Mouse (Mus musculus): Measurements from ENCODE around the gene Ccn5.

Gene Ccn5

DNA sequence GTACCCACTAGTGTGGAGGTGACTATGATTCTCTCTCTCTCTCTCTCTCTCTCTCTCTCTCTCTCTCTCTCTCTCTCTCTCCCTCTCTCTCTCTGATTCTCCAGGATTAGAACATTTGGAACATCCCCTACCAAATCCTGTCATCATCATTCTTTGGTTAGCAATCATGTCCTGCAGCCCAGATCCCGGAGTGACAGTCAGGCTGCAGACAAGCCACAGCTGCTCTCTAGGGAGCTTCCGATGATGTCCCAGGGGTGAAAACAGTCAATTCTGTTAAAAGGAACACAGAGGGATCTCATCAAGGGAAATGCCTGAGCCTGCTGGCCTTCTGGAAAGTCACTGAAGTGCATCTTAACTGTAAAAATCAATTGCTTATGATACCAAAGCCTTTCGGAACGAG, 21.4 kb downstream of the Ccn5 start:
- in situ Hi-C loops (cut with MboI, MseI), result no loop called here

- in situ Hi-C loops (cut with MboI, MseI), result no loop called here
Observed at GRCm38 (mm10) chr2:163853461-163853901, 32.8 kb downstream of the Ccn5 start, which contains the start of gene Kcnk15. Gene Kcnk15, plus strand, starts transcription at chr2:163853651.

- in situ Hi-C loops (cut with MboI, MseI), result no loop called here
Observed at GRCm38 (mm10) chr2:163857233-163857632, 36.6 kb downstream of the Ccn5 start.

DNA sequence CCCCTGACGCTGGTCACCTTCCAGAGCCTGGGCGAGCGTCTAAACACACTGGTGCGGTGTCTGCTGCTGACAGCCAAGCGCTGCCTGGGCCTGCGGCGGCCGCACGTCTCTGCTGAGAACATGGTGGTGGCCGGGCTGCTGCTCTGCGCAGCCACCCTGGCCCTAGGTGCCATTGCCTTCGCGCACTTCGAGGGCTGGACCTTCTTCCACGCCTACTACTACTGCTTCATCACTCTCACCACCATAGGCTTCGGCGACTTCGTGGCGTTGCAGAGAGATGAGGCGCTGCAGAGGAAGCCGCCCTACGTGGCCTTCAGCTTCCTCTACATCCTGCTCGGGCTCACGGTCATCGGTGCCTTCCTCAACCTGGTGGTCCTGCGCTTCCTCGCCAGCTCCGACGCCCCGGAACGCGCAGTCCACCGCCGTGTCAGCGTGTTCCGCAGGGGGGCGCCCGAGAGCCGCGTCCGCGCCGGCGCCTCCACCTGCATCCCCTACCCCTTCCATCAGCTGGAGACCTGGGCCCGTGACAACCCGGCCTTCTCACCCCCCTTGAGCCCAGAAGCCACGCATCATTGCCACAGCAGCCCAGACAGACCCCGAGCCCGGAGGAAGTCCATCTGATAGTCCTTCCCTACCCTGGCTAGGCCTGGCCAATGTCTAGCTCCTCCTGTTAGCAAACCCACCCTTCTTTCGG, 37.7 kb downstream of the Ccn5 start:
- in situ Hi-C loops (cut with MboI, MseI), result no loop called here

GRCm38 (mm10) chr2:163865311-163865710, 44.6 kb downstream of the Ccn5 start:
- in situ Hi-C loops (cut with MboI, MseI), result no loop called here

- in situ Hi-C loops (cut with MboI, MseI), result no loop called here
Observed at GRCm38 (mm10) chr2:163866061-163866460, 45.4 kb downstream of the Ccn5 start.

DNA sequence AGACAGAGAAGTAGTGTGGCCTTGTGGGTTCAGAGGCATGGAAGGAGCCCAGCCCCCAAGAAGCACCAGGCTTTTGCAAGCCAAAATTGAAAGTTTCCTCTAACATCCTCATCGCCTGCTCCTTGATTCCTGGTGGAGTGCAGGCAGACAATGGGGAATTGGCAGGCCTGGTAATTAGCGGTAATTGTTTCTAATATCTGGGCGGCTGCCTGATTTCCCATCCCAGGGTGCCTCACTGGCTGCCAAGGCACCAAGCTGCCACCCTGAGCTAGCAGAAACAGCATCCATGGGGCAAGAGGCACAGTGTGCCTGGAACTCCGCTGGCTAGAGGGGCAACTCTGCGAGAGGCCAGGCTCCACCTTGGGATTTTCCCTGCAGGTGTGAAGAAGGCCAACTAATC, 49.1 kb downstream of the Ccn5 start:
- in situ Hi-C loops (cut with MboI, MseI), result loop anchor here in 1 of 2 experiments (5.0 kb wide), 1 partner anchor 98 kb away; no protein-coding TSS in a partner anchor

GRCm38 (mm10) chr2:163871266-163871665, 50.6 kb downstream of the Ccn5 start:
- in situ Hi-C loops (cut with MboI, MseI), result loop anchor here in 1 of 2 experiments (5.0 kb wide), 1 partner anchor 96 kb away; no protein-coding TSS in a partner anchor

DNA sequence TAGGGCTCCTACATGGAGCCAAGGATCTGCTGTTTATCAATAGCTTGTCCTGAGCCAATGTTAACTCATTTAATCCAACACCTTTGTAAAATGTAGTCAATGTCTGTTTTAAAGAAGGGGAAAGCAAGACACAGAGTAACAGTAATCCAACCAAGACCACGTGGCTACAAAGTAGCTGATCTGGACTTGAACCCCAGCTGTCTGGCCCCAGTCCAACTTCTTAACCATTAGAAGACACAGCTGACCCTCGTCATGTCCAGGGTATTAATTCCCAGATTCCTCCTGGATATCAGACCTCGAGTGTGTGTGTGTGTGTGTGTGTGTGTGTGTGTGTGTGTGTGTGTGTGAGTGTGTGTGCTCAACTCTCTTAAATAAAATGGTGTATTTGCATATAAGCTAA, 51.2 kb downstream of the Ccn5 start:
- in situ Hi-C loops (cut with MboI, MseI), result loop anchor here in 1 of 2 experiments (5.0 kb wide), 1 partner anchor 95 kb away; no protein-coding TSS in a partner anchor

DNA sequence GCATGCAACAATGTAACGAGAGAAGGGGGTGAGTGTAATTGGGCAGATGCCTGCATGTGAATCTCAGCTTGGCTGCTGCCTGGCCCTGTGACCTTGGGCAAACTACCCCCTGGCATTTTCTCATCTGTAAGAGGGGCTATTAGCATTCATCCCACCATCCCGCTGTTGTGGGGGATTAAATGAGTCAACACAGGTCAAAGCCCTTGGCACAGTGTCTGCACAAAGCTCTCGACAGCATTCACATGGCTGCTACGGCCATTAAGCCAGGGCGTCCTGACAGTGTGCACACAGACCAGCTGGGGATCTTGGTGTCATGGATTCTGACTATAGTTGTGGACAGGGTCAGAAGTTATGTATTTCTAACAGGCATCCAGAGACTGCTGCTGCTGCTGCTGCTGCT, 54.2 kb downstream of the Ccn5 start:
- in situ Hi-C loops (cut with MboI, MseI), result loop anchor here in 1 of 2 experiments (5.0 kb wide), 1 partner anchor 92 kb away; no protein-coding TSS in a partner anchor

DNA sequence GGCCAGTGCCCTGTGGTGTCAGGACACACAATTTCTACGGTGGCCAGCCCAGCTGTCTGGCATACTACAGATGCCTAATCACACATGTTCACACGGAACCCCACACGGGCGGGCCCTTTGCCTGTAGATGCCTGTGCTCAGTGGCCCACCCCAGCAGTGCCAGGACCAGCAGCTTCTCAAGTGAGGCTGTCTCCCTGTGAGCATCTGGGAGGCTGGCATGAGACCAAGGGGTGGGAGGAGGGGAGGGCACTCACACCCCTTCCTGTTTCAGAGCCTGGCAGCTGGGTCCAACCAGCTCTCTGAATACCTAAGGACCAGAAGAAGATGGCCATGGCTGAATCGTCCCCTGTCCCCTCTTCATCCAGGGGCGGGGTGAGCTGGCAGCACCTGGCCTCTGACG, 54.8 kb downstream of the Ccn5 start:
- in situ Hi-C loops (cut with MboI, MseI), result no loop called here

DNA sequence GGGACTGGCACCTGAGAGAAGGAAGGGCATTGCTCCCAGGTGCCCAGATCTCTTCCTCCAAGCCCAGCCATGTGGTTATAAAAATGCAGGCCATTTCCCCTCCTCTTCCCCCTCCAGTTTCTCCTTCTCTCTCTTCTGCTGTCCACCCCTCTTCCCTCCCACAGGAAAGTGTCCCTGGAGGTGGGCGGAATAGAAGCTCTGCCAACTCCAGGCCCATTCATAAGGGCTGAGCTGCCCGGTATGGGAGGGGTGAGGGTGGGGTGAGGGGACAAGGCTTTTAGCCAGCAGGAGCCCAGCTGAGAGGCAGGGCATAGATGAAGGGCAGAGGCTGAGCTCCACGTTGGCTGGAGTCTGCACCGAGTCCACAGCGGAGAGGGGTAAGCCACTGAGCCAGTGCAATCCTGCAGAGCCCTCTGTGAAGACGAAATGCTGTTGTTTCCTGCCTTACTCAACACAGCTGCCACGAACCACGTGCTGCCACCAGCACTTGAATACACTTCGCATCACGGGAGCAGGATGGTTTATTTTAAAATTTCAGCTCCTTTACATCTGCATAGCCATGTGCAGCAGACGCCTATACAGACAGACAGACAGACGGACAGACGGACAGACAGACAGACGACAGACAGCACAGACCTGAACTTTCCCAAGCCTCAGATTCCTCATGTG, 56.3 kb downstream of the Ccn5 start:
- in situ Hi-C loops (cut with MboI, MseI), result no loop called here

DNA sequence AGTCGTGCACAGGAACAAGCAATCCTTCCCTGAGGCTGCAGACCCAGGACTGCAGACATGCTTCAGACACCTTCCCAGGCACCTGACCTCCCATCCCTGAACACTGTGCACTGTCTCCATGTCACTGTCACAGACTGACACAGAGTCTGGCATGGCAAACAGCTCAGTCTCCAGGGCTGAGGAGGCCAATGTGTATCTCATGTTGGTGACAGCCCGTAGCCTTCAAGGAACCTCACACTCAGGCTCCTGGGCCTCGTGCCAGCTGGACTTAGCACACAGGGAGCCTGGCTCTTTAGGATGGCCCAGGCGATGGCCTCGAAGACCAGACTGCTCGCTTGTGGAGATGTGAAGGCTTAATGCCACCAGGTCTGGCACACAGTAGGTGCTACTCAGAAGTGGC, 60.2 kb downstream of the Ccn5 start:
- in situ Hi-C loops (cut with MboI, MseI), result no loop called here

Measured in T-helper 17 cell (primary cell).